Mouse (Mus musculus) inflammation-experienced regulatory T-cells, adult 6 months (primary cell): ENCODE data around the gene Atm. TPM values are rescaled to one million over a fixed set of nuclear protein-coding genes. Genes with fewer than 3 reads are reported as not detected.
A peak's percentile ranks its signal among the peaks of the same experiment; 100 is the strongest.

Experiments used
- ATAC-seq: one replicate; pipeline ENCODE4 v1.8.0; 2017
- polyA plus RNA-seq, 3 experiments: library from polyadenylated mRNA; unstranded; fragments of 100-300 nt; shearing (Covaris generic); gene quantifications; one replicate each; pipeline ENCODE4 v1.2.1; 2017

The Atm gene
- polyA plus RNA-seq, 3 experiments from 2014 or later: 23.2 to 33.6 (median 28.9) TPM

DNA sequence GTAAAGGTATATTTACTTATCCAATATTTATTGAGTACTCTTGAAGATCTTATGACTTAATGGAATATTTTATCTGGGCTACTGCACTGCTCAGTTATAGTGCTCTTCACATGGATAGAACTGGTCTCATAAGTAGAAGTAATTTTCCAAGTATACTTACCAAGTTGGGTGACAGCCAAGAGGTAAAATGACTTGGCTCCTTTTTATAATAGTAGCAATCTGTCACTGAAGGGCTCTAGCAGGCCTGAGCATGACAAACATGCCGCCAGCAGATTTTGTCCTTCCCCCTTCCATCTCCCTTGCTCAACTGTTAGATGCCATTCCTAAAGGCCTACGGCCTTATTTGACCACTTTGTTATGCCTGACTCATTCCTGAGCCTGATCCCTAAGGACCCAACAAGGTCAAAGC, 127.6 kb downstream of the Atm start:
- no peak for ATAC-seq

DNA sequence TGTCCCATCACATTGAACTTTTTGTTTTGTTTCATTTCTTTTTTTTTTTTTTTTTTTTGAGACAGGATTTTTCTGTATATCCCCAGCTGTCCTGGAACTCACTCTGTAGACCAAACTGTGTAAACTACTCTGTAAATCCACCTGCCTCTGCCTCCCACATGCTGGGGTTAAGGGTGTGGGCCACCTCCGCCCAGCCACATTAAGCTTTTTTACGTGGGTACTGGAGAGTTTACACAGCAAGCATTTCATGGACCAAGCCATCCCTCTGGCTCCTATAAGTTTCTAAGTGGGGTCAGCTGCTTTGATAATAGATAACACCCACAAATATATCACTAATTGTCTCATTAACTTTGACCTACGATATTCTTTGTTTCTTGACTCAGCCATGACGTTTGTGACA, 128.0 kb downstream of the Atm start:
- ATAC-seq: no peak

DNA sequence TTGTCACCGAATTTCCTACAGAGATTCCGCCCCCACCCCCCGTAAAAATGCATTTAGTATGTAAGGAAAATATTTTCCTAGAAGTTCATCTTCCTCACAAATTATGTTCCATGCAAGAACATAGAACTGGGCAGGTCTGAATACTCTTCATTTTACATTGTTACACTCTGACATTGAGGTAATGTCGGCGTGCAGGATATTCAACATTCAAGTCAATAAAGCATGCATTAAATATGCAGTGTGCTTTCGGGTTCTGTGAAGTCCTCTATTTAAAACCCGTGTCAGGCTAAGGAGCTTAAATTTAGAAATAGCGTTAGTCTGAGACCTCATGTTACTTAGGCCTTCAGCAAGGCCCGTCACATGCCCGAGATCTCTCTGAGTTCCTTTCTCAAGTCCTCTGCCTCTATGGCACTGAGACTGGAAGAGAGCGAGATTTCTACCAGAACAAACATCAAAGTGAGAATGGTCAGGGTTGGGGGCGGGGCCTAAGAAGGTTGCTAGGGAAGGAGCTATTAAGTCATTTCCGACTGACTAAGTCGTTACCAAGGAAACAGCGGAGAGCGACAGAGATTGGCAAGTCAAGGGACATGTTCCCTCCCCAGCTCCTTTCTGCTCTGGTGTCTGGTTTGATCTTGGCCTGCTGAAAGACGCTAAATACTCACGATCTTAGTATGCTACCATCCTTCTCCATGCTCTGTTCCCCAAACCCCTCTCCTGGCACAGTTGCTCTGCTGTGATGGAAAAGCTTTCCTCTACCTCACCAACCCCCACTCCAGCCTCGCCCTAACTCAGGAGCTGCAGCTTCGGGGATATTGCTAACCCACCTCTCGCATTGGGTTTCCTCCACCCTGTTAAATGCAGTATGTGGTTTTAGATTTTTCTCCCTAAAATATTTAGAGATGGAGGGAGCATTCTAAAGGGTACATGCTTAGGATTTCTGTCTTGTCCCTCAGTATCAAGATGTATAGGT, 131.5 kb downstream of the Atm start:
- peak; percentile 100 for ATAC-seq

DNA sequence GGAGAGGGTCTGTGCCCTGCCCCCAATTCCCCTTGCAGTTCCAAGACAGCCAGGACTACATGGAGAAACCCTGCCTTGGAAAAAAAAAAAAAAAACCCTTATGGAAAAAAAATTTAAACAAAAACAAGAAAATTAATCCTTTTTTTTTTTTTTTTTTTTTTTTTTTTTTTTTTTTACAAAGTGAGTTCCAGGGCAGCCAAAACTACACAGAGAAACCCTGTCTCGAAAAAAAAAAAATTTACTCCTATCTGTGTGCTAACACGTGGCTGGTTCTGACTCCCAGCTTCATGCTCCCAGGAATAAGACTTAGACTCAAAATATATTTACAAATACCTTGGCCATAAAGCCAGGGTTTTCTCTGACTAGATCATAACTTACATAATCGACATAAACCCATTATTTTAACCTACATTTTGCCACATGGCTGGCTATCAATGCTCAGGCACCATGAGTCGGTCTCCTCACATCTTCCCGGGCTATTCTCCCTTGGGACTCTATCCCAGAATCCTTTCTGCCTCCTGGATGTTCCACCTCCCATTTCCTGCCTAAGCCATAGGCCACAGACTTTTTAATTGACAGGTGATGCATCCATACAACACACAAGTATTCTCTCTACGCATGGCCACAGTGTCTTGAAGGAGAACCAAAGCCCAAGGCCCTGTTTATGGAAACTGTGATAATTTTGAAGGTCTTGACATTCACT, 132.3 kb downstream of the Atm start:
- no peak for ATAC-seq

DNA sequence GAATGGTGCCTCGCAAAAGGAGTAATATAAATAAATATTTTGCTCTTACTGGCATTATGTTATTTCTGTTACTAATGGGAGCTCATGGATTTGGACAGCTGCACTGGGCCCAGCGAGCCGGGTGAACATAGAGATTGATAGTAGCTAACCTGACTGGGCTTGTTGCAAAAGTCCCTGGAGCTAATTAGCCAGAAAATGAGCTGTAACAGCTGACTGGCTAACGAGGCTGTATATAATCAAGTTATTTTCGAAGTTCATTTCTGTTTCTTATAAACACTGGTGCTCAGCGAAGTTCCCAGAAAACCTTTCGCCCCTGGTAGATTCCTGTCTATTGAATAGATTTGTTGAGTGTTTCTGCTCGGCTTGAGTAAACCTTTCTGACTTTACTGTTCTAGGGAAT, 133.5 kb downstream of the Atm start:
- ATAC-seq: no peak

DNA sequence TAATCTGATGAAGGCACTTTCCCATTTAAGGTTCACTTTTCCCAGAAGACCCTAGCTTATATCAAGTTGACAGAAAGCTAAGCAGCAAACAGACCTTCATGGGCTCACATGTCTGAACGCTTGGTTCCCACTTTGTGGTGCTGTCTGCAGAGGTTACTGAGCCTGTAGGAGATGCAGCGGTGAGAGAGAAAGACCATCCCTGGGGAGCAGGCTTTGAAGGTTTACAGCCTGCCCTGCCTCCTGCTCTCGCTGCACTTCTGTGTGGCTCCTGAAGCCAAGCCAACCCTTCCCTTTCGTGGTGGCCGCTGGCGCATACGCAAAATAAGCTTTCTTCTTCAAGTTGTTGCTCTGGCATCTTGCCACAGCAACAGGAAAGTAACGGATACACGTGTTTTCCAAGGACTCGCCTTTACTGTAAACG, 134.2 kb downstream of the Atm start, which contains the start of gene 4930550C14Rik:
Gene 4930550C14Rik (plus strand): TSS at position 35 of the 421 bp plus-strand sequence.
- ATAC-seq: no peak

DNA sequence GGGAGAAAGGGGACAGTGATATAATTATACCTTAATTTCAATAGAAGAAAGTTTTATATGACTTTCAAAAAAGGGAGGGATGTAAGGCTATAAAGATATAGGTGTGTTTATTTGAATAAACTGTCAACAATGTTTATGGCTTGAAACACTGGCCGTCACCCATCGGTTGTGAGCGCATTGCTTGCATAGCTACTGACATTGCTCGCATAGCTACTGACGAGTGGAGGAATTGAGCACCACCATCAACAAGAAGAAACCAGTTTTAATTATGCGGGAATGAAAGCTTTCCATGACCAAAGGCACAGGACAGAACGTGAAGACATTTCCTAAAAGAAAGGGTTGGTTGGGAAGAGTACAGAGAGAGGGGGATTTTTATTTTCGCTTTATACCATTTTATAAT, 135.4 kb downstream of the Atm start:
- ATAC-seq: no peak

DNA sequence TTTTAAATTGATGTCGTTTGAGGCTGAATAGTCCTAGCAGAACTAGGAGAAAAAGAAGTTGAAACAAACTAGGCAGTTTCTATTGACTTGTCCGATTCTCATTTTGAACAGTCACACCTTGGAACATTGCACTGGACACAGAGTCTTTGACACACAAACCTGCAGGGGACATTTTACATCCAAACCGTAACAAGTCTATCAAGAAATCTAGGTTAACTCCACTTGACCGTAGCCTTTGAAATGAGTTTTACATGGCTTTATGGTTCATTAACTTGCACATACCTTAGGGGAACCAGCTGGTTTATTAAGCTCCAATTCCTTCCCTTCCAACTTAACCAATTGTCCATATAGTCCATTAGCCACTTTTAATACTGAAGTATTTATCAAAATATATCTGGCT, 135.8 kb downstream of the Atm start:
- no peak for ATAC-seq

DNA sequence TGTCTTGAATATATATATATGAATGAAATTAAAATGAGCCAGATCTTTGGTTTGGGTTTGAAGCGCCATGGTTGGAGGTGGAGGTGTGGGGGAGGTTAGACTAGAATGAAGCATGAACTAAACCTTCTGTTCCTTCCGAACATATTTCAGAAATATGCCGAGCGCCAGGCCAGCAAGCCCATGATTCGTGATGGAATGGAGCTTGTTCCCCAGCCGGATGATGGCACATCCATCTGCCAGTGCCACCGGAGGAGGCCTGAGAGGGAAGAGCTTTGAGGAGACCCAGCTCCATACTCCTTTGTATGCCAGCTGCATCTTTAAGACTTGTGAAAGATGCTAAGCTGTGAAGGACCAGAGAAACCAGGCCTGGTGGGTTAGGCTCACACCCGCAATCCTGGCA, 137.0 kb downstream of the Atm start:
- no peak for ATAC-seq

DNA sequence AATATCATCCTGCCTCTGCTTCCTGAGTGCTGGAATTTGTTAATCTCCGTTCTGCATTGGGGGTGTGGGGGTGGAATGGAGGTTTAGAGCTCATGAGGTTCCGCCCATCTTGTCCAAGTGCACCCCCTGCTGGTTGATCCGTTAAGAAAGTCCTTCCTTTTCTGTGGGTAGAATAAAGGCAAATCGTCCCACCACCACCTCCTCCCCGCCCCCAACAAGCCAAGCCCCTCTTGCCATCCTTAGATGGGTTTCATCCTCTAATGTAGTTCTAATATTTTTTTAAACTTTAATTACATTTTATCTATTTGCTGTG, 138.2 kb downstream of the Atm start:
- ATAC-seq: peak; percentile 89

DNA sequence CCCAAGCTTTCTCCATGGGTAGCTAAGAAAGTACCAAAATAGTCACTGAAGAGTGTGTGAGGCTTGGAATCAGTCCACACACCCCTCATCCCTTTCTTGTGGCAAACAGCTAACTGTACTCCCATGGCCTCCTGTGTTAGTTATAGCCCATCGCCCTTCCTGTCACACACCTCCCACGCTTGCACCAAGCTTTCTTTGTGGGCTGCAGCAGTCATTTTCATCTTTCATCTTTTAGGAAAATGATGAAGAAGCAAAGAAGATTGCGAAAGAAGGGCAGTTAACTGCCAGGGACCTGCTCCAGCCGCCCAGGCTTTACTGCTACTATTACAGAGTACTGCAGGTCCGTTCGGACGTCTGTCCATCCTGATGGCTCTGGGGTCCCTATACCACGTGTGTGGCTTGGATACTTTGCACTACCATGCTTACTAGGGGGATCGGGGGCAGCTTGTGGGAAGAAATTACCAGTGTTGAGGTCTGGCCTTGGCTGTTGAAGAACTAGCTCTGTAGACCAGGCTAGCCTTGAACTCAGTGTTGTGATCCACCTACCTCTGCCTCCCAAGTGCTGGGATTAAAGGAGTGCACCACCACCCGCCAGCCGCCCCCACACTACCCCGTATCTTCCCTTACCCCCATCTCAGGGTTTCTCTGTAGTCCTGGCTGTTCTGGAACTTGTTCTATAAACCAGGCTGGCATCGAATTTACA, 138.7 kb downstream of the Atm start:
- ATAC-seq: peak; percentile 47

DNA sequence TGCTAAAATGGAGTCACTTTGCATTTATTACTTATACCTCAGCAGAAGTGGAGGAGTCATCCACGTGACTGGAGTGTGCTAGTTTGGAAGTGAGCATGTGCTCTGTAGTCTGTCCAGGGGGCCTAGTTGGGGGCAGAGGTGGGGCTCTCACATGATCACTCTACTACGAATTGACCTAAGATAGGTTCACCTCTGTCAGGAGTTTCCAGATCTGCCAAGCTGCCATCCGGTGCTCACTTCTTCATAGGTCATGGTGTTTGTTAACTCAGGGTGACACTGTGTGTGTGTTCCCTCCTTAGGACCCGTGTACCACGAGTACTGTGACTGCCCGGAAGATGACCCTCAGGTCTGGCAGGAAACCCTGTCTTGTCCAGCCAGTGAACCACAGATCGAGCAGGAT, 146.4 kb downstream of the Atm start:
- no peak for ATAC-seq

Other genes with a start within 250 kb of the Atm start
- under 1 TPM; 0.39 to 0.95 (median 0.84) TPM for gene Exph5, start 235.1 kb downstream of the Atm start, polyA plus RNA-seq
- 1 to 10 TPM; 1.6 to 2.2 (median 2.1) TPM for gene Kdelc2, start 152.7 kb downstream of the Atm start, polyA plus RNA-seq
- under 1 TPM; 0.78 to 0.95 (median 0.81) TPM for gene 4930550C14Rik, start 134.4 kb downstream of the Atm start, polyA plus RNA-seq
- gene Npat, start 307 bp upstream of the Atm start, polyA plus RNA-seq: 10 to 100 TPM; 12.5 to 18.0 (median 13.2) TPM
- 10 to 100 TPM; 54.8 to 88.4 (median 87.9) TPM for gene Acat1, start 73.6 kb upstream of the Atm start, polyA plus RNA-seq
- 10 to 100 TPM; 29.1 to 34.6 (median 34.4) TPM for gene Cul5, start 133.3 kb upstream of the Atm start, polyA plus RNA-seq
- gene Rab39, start 169.5 kb upstream of the Atm start, polyA plus RNA-seq: not detected
- 10 to 100 TPM in 2 of 3 experiments, 1 to 10 TPM in 1; 8.5 to 11.0 (median 10.6) TPM for gene Slc35f2, start 234.8 kb upstream of the Atm start, polyA plus RNA-seq